Mouse (Mus musculus): ENCODE results near the gene Chn2. TPM values are rescaled to one million over a fixed set of nuclear protein-coding genes. Genes with fewer than 3 reads are reported as not detected.

Gene Chn2
- 4.8 and 10.4 TPM in 2 replicates for total RNA-seq (2021)
- long read RNA-seq, transcript Chn2-201 (13 exons, 2,418 nt) = major isoform, 29 of 34 reads
- long read RNA-seq, partial matches to known transcripts = 4 of 34 reads
- long read RNA-seq, other reads (novel, unspliced or antisense) = 1 of 34 reads

- DNase-seq = peak; percentile 68
Measured at GRCm38 (mm10) chr6:54039357-54039804, at the start of gene Chn2. Chn2 (plus strand) TSS chr6:54039554.

- no peak for DNase-seq
Measured at GRCm38 (mm10) chr6:53992386-53992785, 47.0 kb upstream of the Chn2 start.

- DNase-seq = peak; percentile 11
Measured at GRCm38 (mm10) chr6:53995519-53995918, 43.8 kb upstream of the Chn2 start.

GRCm38 (mm10) chr6:53996226-53996955 lies 43.0 kb upstream of the Chn2 start:
- DNase-seq = no peak

- no peak for DNase-seq
Measured at GRCm38 (mm10) chr6:54005302-54005701, 34.1 kb upstream of the Chn2 start.

GRCm38 (mm10) chr6:54008448-54009120 lies 30.8 kb upstream of the Chn2 start:
- DNase-seq = no peak

- no peak for DNase-seq
Measured at GRCm38 (mm10) chr6:54009293-54009692, 30.1 kb upstream of the Chn2 start.

- no peak for DNase-seq
Measured at GRCm38 (mm10) chr6:54010362-54010761, 29.0 kb upstream of the Chn2 start.

GRCm38 (mm10) chr6:54012163-54012562 lies 27.2 kb upstream of the Chn2 start:
- no peak for DNase-seq

- no peak for DNase-seq
Measured at GRCm38 (mm10) chr6:54018038-54018437, 21.3 kb upstream of the Chn2 start.

GRCm38 (mm10) chr6:54018861-54019260 lies 20.5 kb upstream of the Chn2 start:
- DNase-seq = no peak

GRCm38 (mm10) chr6:54021123-54021789 lies 18.1 kb upstream of the Chn2 start:
- no peak for DNase-seq

- no peak for DNase-seq
Measured at GRCm38 (mm10) chr6:54023846-54024245, 15.5 kb upstream of the Chn2 start.

- no peak for DNase-seq
Measured at GRCm38 (mm10) chr6:54028706-54029105, 10.6 kb upstream of the Chn2 start.

- DNase-seq = no peak
Measured at GRCm38 (mm10) chr6:54030351-54030750, 9.0 kb upstream of the Chn2 start.

- no peak for DNase-seq
Measured at GRCm38 (mm10) chr6:54030776-54031175, 8.6 kb upstream of the Chn2 start.

- DNase-seq = peak; percentile 74
Measured at GRCm38 (mm10) chr6:54034471-54034870, 4.9 kb upstream of the Chn2 start.

- DNase-seq = no peak
Measured at GRCm38 (mm10) chr6:54035548-54035947, 3.8 kb upstream of the Chn2 start.

GRCm38 (mm10) chr6:54038866-54039265 lies 488 bp upstream of the Chn2 start:
- DNase-seq = no peak

GRCm38 (mm10) chr6:54039805-54040447 lies 572 bp downstream of the Chn2 start:
- peak; percentile 71 for DNase-seq

- no peak for DNase-seq
Measured at GRCm38 (mm10) chr6:54040448-54040844, 1.1 kb downstream of the Chn2 start.

- DNase-seq = no peak
Measured at GRCm38 (mm10) chr6:54041386-54042043, 2.2 kb downstream of the Chn2 start.

Data from adrenal gland, postnatal 25 days (tissue).